Mouse (Mus musculus) stomach, postnatal 0 days (tissue): ENCODE measurements around the gene Lcn6.

ENCODE experiments used
- CTCF ChIP-seq: IDR thresholded peaks from 2 replicates; pipeline ENCODE4 v1.5.1; 2016; ENCODE audit warnings: antibody characterized with exemption, low read depth, mild to moderate bottlenecking, moderate library complexity
- EP300 ChIP-seq: optimal IDR thresholded peaks from 2 replicates; pipeline ENCODE3; 2016; ENCODE audit warnings: antibody characterized with exemption

- TF ChIP-seq CTCF (no peak), EP300 (no peak)
These were observed 15.2 kb upstream of the Lcn6 start for GRCm38 (mm10) chr2:25661245-25661970.
